Mouse (Mus musculus): ENCODE results near the gene Vmn1r118.
"Not testable (repeated sequence)": the region's sequence is repeated elsewhere in the genome, so short reads cannot be mapped to it uniquely, and the experiment has no call there.

Gene Vmn1r118

GRCm38 (mm10) chr7:20912247-20912646 is at the start of gene Vmn1r118:
Gene Vmn1r118, minus strand, starts transcription at chr7:20912347.
- in situ Hi-C loops (cut with MboI, MseI) = loop anchor here in 1 of 2 experiments (10.0 kb wide), 1 partner anchor 1323 kb away; no protein-coding TSS in a partner anchor

GRCm38 (mm10) chr7:20884021-20884420 is 28.1 kb downstream of the Vmn1r118 start, which contains the start of gene Vmn1r117:
Gene Vmn1r117, minus strand, starts transcription at chr7:20884121.
- in situ Hi-C loops (cut with MboI, MseI) = not testable (repeated sequence)

GRCm38 (mm10) chr7:20871956-20872355 is 40.2 kb downstream of the Vmn1r118 start, which contains the start of gene Vmn1r116:
Gene Vmn1r116, plus strand, starts transcription at chr7:20872256.
- in situ Hi-C loops (cut with MboI, MseI) = not testable (repeated sequence)
